Mouse (Mus musculus): ENCODE data around the gene Popdc2. TPM values are rescaled to one million over a fixed set of nuclear protein-coding genes. Genes with fewer than 3 reads are reported as not detected.

Gene Popdc2
- polyA plus RNA-seq, 1 experiment from 2014 or later = 16.8 TPM

DNA sequence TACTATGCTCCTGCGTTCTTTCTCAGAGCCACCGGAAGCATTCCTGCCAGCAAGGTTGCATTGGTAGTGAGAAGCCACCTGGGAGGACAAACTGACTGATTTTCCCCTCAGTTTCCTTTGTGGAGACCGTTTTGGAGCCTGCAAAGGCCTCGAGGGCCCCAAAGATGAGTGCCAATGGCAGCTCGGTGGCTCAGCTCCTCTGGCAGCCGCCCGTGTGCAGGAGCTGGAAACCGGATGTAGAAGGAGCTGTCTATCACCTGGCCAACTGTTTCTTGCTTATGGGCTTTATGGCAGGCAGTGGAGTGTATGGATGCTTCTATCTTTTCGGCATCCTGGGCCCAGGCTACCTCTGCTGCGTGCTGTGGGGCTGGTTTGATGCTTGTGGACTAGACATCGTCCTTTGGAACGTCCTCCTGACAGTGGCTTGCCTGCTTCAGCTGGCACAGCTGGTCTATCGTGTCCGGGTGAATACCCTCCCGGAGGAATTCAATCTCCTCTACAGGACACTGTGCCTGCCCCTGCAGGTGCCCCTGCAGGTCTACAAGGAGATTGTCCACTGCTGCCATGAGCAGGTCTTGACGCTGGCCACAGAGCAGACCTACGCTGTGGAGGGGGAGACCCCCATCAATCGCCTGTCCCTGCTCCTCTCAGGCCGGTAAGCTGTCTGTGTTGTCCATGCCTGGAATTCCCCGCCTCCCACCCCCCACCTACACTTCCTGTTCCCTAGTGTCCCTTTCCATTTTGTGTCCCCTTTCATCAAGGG lies 665 bp downstream of the Popdc2 start:
- ATAC-seq (replicated peaks; ENCODE audit: low FRiP score, low TSS enrichment, low read depth) = no peak
- H3K9ac ChIP-seq (ENCODE audit: low read length) = peak overlapping the region; percentile 27

DNA sequence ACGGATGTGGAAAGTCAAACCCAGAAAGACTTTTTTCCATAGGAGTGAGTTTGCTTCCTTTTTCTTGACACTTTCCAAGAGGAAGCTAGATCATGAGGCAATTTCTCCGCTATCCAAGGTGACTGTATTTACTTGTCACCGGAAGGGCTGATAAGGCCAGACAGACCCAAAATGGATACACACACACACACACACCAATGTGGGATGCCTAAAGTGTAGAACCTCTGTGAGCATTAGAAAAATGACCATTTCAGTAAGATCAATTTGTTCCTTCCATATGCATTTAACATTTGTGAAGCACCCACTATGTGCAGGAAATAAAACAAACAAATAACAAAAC lies 1.2 kb downstream of the Popdc2 start:
- peak overlapping the region; percentile 30 for H3K4me3 ChIP-seq (ENCODE audit: low read depth, low read length)
- no peaks in the 10 kb centered on the region for H3K36me3 ChIP-seq (ENCODE audit: control insufficient read depth, insufficient read depth, low read length)
- H3K27ac ChIP-seq (ENCODE audit: low read depth) = no peak overlapping the region
- H3K4me2 ChIP-seq (ENCODE audit: low read length) = peak overlapping the region; percentile 38
- DNase-seq (ENCODE audit: low spot score) (no peak), ATAC-seq (replicated peaks; ENCODE audit: low FRiP score, low TSS enrichment, low read depth) (no peak)
- 40% methylated on average over 3 of the region's 3 CpGs for WGBS
- H3K27me3 ChIP-seq (replicated peaks; ENCODE audit: control insufficient read depth, insufficient read depth, low read length) = no peaks in the 10 kb centered on the region
- H3K9ac ChIP-seq (ENCODE audit: low read length) = no peak overlapping the region
- H3K9me3 ChIP-seq (ENCODE audit: control insufficient read depth, low read length) = no peaks in the 10 kb centered on the region
- peaks cover 13% of the 10 kb centered on the region; the same call in 1 of the 2 replicates for H3K4me1 ChIP-seq (replicated peaks; ENCODE audit: control insufficient read depth, insufficient read depth, low read length)

More for the DNA sequence above, 665 bp downstream of the Popdc2 start:
- Histone ChIP-seq H3K36me3 (ENCODE audit: control insufficient read depth, insufficient read depth, low read length) (no peaks in the 10 kb centered on the region), H3K4me1 (replicated peaks; ENCODE audit: control insufficient read depth, insufficient read depth, low read length) (peaks cover 13% of the 10 kb centered on the region; the same call in 1 of the 2 replicates), H3K27ac (ENCODE audit: low read depth) (peak overlapping the region; percentile 70; the same call in 1 of the 2 replicates), H3K4me2 (ENCODE audit: low read length) (peak overlapping the region; percentile 38), H3K9me3 (ENCODE audit: control insufficient read depth, low read length) (no peaks in the 10 kb centered on the region), H3K4me3 (ENCODE audit: low read depth, low read length) (peak overlapping the region; percentile 30), H3K27me3 (replicated peaks; ENCODE audit: control insufficient read depth, insufficient read depth, low read length) (no peaks in the 10 kb centered on the region)
- WGBS = 37% methylated on average over 20 of the region's 20 CpGs
- peak; percentile 60 for DNase-seq (ENCODE audit: low spot score)

DNA sequence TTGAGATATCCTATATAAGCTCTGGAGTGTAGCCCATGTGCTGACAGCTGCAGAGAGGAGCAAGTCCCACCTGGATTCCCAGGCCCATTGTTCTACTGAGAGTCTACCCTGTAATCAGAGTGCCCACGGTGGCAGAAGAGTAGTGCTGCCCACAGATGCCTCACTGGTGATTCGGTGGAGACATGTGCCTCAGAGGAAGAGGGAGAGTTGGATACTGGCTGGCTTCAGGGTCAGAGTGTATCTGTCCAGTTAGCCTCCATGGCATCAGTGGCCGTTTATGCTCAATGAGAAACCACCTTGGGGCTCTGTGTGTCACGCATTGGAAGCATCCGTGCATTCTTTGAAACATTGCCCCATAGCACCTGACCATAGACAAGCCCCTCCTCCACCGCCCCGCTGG lies 1.6 kb downstream of the Popdc2 start:
- peak overlapping the region; percentile 30 for H3K4me3 ChIP-seq (ENCODE audit: low read depth, low read length)

DNA sequence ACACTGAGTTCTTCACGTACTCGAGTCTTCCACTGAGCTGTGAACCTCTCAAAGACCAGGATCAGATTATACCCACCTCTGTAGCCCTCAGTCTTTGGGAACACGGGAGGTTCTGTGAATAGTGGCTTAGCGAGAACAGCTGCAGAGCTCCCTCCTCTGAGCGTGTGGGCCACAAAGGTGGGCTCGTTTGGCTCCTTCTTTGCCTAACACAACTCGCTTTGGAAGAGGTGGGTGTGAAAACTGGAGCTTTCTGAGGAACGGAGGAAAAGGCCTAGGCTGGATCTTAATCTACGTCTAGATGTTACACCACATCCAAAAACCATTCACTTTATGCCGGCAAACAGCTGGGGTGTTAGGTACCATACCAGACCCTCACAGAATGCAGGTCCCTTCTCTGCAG lies 3.4 kb downstream of the Popdc2 start:
- 80% methylated on average over 10 of the region's 10 CpGs for WGBS

More for the DNA sequence above, 1.6 kb downstream of the Popdc2 start:
- ATAC-seq (replicated peaks; ENCODE audit: low FRiP score, low TSS enrichment, low read depth) (no peak), DNase-seq (ENCODE audit: low spot score) (no peak)
- no peak overlapping the region for H3K27ac ChIP-seq (ENCODE audit: low read depth)
- WGBS = 51% methylated on average over 7 of the region's 7 CpGs
- peak overlapping the region; percentile 38 for H3K4me2 ChIP-seq (ENCODE audit: low read length)
- H3K9me3 ChIP-seq (ENCODE audit: control insufficient read depth, low read length) = no peaks in the 10 kb centered on the region
- no peaks in the 10 kb centered on the region for H3K36me3 ChIP-seq (ENCODE audit: control insufficient read depth, insufficient read depth, low read length)
- no peaks in the 10 kb centered on the region for H3K27me3 ChIP-seq (replicated peaks; ENCODE audit: control insufficient read depth, insufficient read depth, low read length)
- no peak overlapping the region for H3K9ac ChIP-seq (ENCODE audit: low read length)
- H3K4me1 ChIP-seq (replicated peaks; ENCODE audit: control insufficient read depth, insufficient read depth, low read length) = peaks cover 13% of the 10 kb centered on the region; the same call in 1 of the 2 replicates

GRCm38 (mm10) chr16:38366231-38366630 lies 4.2 kb downstream of the Popdc2 start:
- DNase-seq (ENCODE audit: low spot score) (no peak), ATAC-seq (replicated peaks; ENCODE audit: low FRiP score, low TSS enrichment, low read depth) (no peak)

More for the DNA sequence above, 3.4 kb downstream of the Popdc2 start:
- Histone ChIP-seq H3K27ac (ENCODE audit: low read depth) (no peak overlapping the region), H3K4me2 (ENCODE audit: low read length) (no peak overlapping the region), H3K36me3 (ENCODE audit: control insufficient read depth, insufficient read depth, low read length) (no peaks in the 10 kb centered on the region), H3K9me3 (ENCODE audit: control insufficient read depth, low read length) (no peaks in the 10 kb centered on the region), H3K4me3 (ENCODE audit: low read depth, low read length) (no peak overlapping the region), H3K4me1 (replicated peaks; ENCODE audit: control insufficient read depth, insufficient read depth, low read length) (peaks cover 13% of the 10 kb centered on the region; the same call in 1 of the 2 replicates), H3K9ac (ENCODE audit: low read length) (no peak overlapping the region), H3K27me3 (replicated peaks; ENCODE audit: control insufficient read depth, insufficient read depth, low read length) (no peaks in the 10 kb centered on the region)
- ATAC-seq (replicated peaks; ENCODE audit: low FRiP score, low TSS enrichment, low read depth) = no peak
- DNase-seq (ENCODE audit: low spot score) = no peak

DNA sequence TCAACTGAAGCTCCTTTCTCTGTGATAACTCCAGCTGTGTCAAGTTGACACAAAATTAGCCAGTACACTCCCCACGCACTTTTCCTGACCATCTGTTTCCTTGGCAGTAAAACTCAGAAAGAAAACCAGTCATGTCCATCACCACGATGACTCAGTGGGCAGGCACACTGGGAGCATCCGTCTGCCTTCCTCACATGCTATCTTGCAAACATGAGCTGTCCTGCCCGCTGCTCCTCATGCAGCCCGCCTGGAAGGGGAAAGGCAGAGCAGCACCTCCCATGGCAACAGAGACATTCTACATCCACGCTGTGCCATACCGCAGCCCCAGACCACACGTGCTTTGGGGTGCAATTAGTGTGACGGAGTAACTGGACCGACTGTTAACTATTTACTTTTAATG lies 6.3 kb downstream of the Popdc2 start:
- H3K9me3 ChIP-seq (ENCODE audit: control insufficient read depth, low read length) = no peaks in the 10 kb centered on the region
- no peak overlapping the region for H3K27ac ChIP-seq (ENCODE audit: low read depth)
- 64% methylated on average over 10 of the region's 10 CpGs for WGBS
- H3K9ac ChIP-seq (ENCODE audit: low read length) = no peak overlapping the region
- H3K4me1 ChIP-seq (replicated peaks; ENCODE audit: control insufficient read depth, insufficient read depth, low read length) = no peaks in the 10 kb centered on the region
- no peak overlapping the region for H3K4me2 ChIP-seq (ENCODE audit: low read length)
- no peaks in the 10 kb centered on the region for H3K27me3 ChIP-seq (replicated peaks; ENCODE audit: control insufficient read depth, insufficient read depth, low read length)
- no peak overlapping the region for H3K4me3 ChIP-seq (ENCODE audit: low read depth, low read length)
- ATAC-seq (replicated peaks; ENCODE audit: low FRiP score, low TSS enrichment, low read depth) (no peak), DNase-seq (ENCODE audit: low spot score) (no peak)
- H3K36me3 ChIP-seq (ENCODE audit: control insufficient read depth, insufficient read depth, low read length) = no peaks in the 10 kb centered on the region

More at GRCm38 (mm10) chr16:38366231-38366630, 4.2 kb downstream of the Popdc2 start:
- Histone ChIP-seq H3K4me1 (replicated peaks; ENCODE audit: control insufficient read depth, insufficient read depth, low read length) (peaks cover 12% of the 10 kb centered on the region; the same call in 1 of the 2 replicates), H3K4me2 (ENCODE audit: low read length) (no peak overlapping the region), H3K36me3 (ENCODE audit: control insufficient read depth, insufficient read depth, low read length) (no peaks in the 10 kb centered on the region), H3K4me3 (ENCODE audit: low read depth, low read length) (no peak overlapping the region), H3K9ac (ENCODE audit: low read length) (no peak overlapping the region), H3K9me3 (ENCODE audit: control insufficient read depth, low read length) (no peaks in the 10 kb centered on the region), H3K27me3 (replicated peaks; ENCODE audit: control insufficient read depth, insufficient read depth, low read length) (no peaks in the 10 kb centered on the region), H3K27ac (ENCODE audit: low read depth) (no peak overlapping the region)
- 80% methylated on average over 4 of the region's 4 CpGs for WGBS

DNA sequence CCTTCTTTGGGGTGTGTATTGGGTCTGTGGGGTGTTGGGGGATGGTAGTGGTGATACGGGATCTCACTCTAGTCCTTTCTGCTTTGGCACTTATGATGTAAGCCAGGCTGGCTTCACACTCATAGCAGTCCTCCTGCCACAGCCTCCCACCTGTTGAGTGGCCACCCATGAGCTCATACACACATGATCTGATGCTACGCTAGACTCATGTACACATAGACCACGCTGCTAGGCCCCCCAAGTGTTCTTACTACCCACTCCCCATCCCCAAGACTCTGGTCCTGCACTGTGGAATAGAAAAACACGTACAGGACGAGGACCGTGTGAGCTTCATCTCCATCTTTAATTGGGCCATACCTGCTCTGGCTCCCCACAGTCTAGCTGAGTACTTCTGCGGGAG lies 7.0 kb downstream of the Popdc2 start:
- DNase-seq (ENCODE audit: low spot score) (no peak), ATAC-seq (replicated peaks; ENCODE audit: low FRiP score, low TSS enrichment, low read depth) (no peak)
- H3K4me3 ChIP-seq (ENCODE audit: low read depth, low read length) = no peak overlapping the region
- WGBS = 89% methylated on average over 7 of the region's 7 CpGs
- no peaks in the 10 kb centered on the region for H3K36me3 ChIP-seq (ENCODE audit: control insufficient read depth, insufficient read depth, low read length)
- no peaks in the 10 kb centered on the region for H3K27me3 ChIP-seq (replicated peaks; ENCODE audit: control insufficient read depth, insufficient read depth, low read length)
- H3K9me3 ChIP-seq (ENCODE audit: control insufficient read depth, low read length) = no peaks in the 10 kb centered on the region
- H3K4me1 ChIP-seq (replicated peaks; ENCODE audit: control insufficient read depth, insufficient read depth, low read length) = no peaks in the 10 kb centered on the region
- H3K4me2 ChIP-seq (ENCODE audit: low read length) = no peak overlapping the region
- H3K9ac ChIP-seq (ENCODE audit: low read length) = no peak overlapping the region
- no peak overlapping the region for H3K27ac ChIP-seq (ENCODE audit: low read depth)

DNA sequence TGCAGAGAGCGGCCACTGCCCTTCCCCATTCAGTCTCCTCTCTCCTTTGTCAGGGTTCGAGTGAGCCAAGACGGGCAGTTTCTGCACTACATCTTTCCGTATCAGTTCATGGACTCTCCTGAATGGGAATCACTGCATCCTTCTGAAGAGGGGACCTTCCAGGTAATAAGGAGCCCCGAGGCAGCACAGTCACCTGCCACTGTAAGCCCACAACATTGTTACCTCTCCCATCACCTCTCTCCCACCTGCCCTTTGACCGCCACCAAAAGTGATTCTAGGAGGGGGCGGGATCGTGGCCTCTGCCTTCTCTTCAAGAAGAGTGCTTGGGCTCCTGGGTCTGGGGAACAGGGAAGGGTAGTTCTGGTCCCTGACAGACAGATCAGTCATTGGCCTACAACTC lies 7.4 kb downstream of the Popdc2 start:
- Histone ChIP-seq H3K27ac (ENCODE audit: low read depth) (no peak overlapping the region), H3K4me3 (ENCODE audit: low read depth, low read length) (no peak overlapping the region), H3K9me3 (ENCODE audit: control insufficient read depth, low read length) (no peaks in the 10 kb centered on the region), H3K27me3 (replicated peaks; ENCODE audit: control insufficient read depth, insufficient read depth, low read length) (no peaks in the 10 kb centered on the region), H3K4me1 (replicated peaks; ENCODE audit: control insufficient read depth, insufficient read depth, low read length) (no peaks in the 10 kb centered on the region), H3K36me3 (ENCODE audit: control insufficient read depth, insufficient read depth, low read length) (no peaks in the 10 kb centered on the region), H3K9ac (ENCODE audit: low read length) (no peak overlapping the region), H3K4me2 (ENCODE audit: low read length) (no peak overlapping the region)
- ATAC-seq (replicated peaks; ENCODE audit: low FRiP score, low TSS enrichment, low read depth) (no peak), DNase-seq (ENCODE audit: low spot score) (no peak)
- 84% methylated on average over 8 of the region's 8 CpGs for WGBS

- Histone ChIP-seq H3K27me3 (replicated peaks; ENCODE audit: control insufficient read depth, insufficient read depth, low read length) (no peaks in the 10 kb centered on the region), H3K36me3 (ENCODE audit: control insufficient read depth, insufficient read depth, low read length) (no peaks in the 10 kb centered on the region), H3K4me2 (ENCODE audit: low read length) (no peak overlapping the region), H3K4me1 (replicated peaks; ENCODE audit: control insufficient read depth, insufficient read depth, low read length) (no peaks in the 10 kb centered on the region), H3K9me3 (ENCODE audit: control insufficient read depth, low read length) (no peaks in the 10 kb centered on the region), H3K4me3 (ENCODE audit: low read depth, low read length) (no peak overlapping the region), H3K9ac (ENCODE audit: low read length) (no peak overlapping the region), H3K27ac (ENCODE audit: low read depth) (no peak overlapping the region)
- DNase-seq (ENCODE audit: low spot score) = no peak
- no peak for ATAC-seq (replicated peaks; ENCODE audit: low FRiP score, low TSS enrichment, low read depth)
- WGBS = 66% methylated on average over 4 of the region's 4 CpGs
These were observed 8.0 kb downstream of the Popdc2 start for GRCm38 (mm10) chr16:38369992-38370484.

Measured in intestine, embryonic 14.5 days (tissue).